Mouse (Mus musculus) olfactory bulb, adult 2 months (tissue): ENCODE data around the gene 4932438A13Rik.

Experiments
- CTCF ChIP-seq: fragments of 200-500 bp; IDR thresholded peaks from 2 replicates; pipeline ENCODE4 v1.5.1; 2012; ENCODE audit warnings: low read depth, mild to moderate bottlenecking, low read length, moderate library complexity; ENCODE audit not compliant: insufficient read depth
- POLR2A ChIP-seq: fragments of 200-500 bp; IDR thresholded peaks from 2 replicates; pipeline ENCODE4 v1.6.1; 2012; ENCODE audit warnings: mild to moderate bottlenecking, low read depth, low read length, moderate library complexity; ENCODE audit not compliant: insufficient read depth

DNA sequence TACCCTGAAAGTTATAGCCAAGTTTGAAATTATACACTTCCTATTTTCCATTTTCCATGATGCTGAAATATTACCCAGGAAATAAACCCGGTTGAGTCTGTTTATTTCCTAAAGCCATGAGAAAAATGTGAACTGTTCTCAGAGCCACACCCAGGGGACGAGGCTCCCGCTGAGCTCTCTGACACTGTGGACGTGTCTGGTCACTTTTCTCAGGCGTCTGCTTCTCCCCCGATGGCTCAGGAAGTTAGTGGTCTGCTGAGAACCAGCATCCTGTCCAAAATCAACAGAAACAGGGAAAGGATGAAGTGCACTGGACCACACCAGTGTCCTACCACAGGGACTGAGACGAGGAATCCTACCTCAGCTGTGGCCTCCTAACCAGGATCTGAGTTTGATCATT is 43.5 kb upstream of the 4932438A13Rik start:
- TF ChIP-seq POLR2A (no peak), CTCF (no peak)
